Mouse (Mus musculus) skeletal muscle tissue, postnatal 0 days (tissue): ENCODE data around the gene Dbt. TPM values are rescaled to one million over a fixed set of nuclear protein-coding genes. Genes with fewer than 3 reads are reported as not detected.

Experiments used
- polyA plus RNA-seq: library from polyadenylated mRNA; unstranded; fragments of >200 nt; fragmentation: Nextera tagmentation; extraction: Ambion mirVana; gene quantifications from 2 replicates; pipeline ENCODE4 v1.2.1, GENCODE M21; 2015

Dbt gene
- polyA plus RNA-seq: 8.3 and 15.7 TPM in 2 replicates

DNA sequence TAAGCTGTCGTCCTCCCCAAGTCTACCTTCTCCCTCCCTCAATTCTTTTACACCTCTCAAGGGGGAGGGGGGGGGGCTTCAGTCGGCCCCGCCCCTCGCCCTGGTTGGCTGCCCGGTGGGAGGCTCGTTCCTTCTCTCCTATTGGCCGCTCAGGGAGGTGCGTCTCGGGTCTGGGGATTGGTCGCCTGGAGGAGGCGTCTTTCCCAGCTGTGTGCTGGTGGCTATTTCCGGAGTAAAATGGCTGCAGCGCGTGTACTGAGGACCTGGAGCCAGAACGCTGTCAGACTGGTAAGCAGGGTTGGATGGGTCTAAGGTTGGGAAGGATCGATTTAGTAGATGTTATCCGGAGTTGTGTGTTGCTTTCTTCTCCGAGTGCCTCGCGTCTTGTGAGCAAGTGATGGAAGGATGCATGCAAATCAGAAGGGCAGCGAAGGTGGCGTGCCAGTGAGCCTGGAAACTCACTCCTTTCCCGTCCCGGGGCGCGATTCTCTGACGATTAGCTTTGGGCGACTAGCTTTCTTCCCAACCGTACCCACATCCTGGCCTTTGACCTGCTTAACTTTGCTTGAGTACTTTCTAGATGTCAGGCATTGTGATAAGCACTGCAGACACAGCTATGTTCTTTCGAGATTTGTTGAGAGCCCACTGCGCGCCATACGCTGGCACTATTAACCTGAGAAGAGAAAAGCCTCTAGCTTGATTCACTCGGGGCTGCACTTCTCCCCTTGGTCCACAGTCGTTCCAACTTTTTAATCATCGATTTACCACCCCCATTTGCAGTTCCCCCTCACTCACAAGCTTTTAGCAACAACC is at the start of gene Dbt:
Dbt (plus strand) TSS at position 167 of the 813 bp plus-strand sequence.

DNA sequence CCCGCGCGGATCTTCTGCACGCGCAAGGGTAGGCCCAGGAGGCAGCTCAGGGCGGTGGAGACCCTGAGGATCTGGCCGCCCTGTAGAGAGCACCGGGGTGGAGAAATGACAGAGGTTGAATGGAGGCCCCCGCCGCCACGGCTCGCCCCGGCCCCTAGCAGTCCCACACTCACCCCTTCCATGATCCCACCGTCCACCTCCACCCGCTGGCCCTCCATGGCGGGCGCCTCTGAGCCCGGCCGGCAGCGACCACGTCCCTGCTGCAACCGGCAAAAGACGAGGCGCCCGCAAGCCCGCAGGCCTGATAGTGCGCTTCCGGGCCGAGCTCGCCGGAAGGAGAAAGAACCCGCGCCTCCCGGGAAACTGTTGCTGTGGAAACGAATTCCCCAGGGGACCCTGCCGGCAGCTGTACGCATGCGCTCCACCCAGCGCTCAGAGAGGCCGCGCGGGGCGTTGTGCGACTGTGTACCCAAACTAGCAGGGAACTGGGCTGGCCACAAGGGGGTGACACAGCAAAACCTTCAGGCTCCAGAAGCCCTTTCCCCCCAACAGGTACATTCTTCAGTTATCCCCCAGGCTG is 5.0 kb upstream of the Dbt start, which contains the start of gene Rtca:
Rtca (minus strand) TSS at position 437 of the 580 bp plus-strand sequence.

DNA sequence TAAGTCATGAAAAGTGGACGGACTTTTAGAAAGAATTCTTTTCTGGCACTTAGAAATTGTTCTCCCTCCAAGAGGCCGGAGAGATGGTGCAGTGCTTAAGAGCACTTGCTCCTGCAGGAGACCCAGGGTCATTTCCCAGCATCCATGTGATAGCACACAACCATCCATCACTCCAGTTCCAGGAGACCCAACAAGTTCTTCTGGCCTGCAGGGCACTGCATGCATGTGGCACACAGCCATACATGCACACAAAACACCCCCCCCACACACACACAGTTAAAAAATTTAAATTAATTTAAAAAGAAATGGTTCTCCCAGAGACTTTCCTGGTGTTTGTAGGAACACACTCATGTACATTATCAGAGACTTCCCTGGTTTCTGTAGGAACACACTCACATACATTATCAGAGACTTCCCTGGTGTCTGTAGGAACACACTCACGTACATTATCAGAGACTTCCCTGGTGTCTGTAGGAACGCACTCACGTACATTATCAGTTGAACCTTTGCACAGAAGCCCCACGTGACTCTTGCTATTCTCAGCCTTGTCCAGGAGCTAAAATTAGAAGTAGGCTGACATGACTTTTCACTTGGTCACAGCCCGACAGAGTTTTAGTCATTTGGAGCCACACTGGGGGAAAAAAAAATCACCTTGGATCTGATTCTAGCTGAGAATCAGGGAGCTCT is 49.7 kb downstream of the Dbt start, which contains the start of gene Lrrc39:
Lrrc39 (plus strand) TSS at position 566 of the 687 bp plus-strand sequence.

DNA sequence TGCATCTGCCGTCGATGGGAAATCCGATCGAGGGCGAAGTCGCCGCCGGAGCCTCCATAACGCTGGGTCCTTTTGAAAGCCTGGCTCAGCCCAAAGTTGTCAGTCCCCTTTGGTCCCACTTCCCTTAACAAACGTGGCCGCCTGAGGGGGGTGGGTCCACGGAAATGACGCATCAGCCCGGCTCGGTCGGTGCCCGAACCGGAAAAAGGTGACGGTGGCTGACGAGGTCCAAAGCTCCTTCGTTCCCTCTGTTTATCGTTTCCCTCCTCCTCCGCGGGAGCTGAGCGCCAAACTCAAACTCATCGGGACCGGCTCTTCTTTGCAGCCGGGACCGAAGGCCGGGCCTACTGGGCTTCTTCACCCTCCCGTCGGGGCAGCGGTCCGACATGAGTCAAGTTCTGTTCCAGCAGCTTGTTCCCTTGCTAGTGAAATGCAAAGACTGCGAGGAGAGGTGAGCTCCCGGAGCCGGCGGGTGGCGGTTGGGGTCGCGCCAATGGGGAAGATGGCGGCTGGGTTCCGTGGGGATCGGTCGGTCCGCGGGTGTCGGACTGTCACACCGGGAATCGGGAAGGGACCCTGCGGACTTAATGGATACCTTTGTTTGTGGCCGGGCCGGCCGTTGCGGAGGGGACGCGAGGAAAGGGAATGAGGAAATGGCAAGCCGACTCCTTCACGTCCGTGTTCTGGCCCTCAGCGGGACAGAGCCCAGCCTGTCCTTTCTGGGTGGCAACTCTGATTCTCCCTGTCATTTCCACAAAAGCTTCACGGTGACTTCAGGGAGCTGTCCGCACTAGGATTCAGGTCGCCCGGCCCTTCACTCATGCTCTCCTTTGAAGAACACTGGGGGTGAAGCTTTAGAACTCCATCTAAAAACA is 82.1 kb downstream of the Dbt start, which contains the start of gene Sass6:
Sass6 (plus strand) TSS at position 255 of the 875 bp plus-strand sequence.

Other genes starting within 250 kb of the Dbt start
- 5.1 and 7.8 TPM in 2 replicates for gene Cdc14a, start 89.0 kb upstream of the Dbt start, polyA plus RNA-seq
- 35.3 and 40.8 TPM in 2 replicates for gene Rtca, start 4.9 kb upstream of the Dbt start, polyA plus RNA-seq
- gene Lrrc39, start 49.9 kb downstream of the Dbt start, polyA plus RNA-seq: 37.0 and 38.9 TPM in 2 replicates
- gene Sass6, start 81.9 kb downstream of the Dbt start, polyA plus RNA-seq: 4.2 and 5.0 TPM in 2 replicates
- gene Trmt13, start 101.5 kb downstream of the Dbt start, polyA plus RNA-seq: 12.1 and 12.8 TPM in 2 replicates
- gene Mfsd14a, start 149.6 kb downstream of the Dbt start, polyA plus RNA-seq: 27.6 and 32.1 TPM in 2 replicates
- gene Gm43191, start 168.2 kb downstream of the Dbt start, polyA plus RNA-seq: not detected in 2 replicates
- gene Slc35a3, start 199.8 kb downstream of the Dbt start, polyA plus RNA-seq: 4.7 and 5.0 TPM in 2 replicates